Mouse (Mus musculus) midbrain, postnatal 0 days (tissue): Measurements from ENCODE around the gene Peli2. TPM values are rescaled to one million over a fixed set of nuclear protein-coding genes. Genes with fewer than 3 reads are reported as not detected.

Experiments
- ATAC-seq: fragments of 200-750 bp; cut with Nextera tagmentation; 2 replicates; pipeline ENCODE4 v1.8.0; 2017; ENCODE audit warnings: moderate number of reproducible peaks, mild to moderate bottlenecking, moderate TSS enrichment, moderate library complexity; ENCODE audit not compliant: low FRiP score
- DNase-seq: peaks from one replicate; pipeline ENCODE4 v3.0.0-alpha.2; 2015; ENCODE audit warnings: low spot score
- H3K27ac ChIP-seq: fragments of 300-500 bp; sonication (generic); 2 replicates; pipeline ENCODE4 v1.5.1; 2014; ENCODE audit warnings: low read depth, mild to moderate bottlenecking, low read length, mixed read lengths
- H3K27me3 ChIP-seq: fragments of 300-500 bp; sonication (generic); 2 replicates; pipeline ENCODE4 v1.6.1; 2014; ENCODE audit warnings: low read length, control low read depth, mixed read lengths; ENCODE audit not compliant: insufficient read depth
- H3K36me3 ChIP-seq: fragments of 300-500 bp; sonication (generic); 2 replicates; pipeline ENCODE4 v1.6.1; 2014; ENCODE audit warnings: low read length, control low read depth, mixed read lengths; ENCODE audit not compliant: insufficient read depth
- H3K4me1 ChIP-seq: fragments of 300-500 bp; sonication (generic); 2 replicates; pipeline ENCODE4 v1.6.1; 2014; ENCODE audit warnings: mild to moderate bottlenecking, control low read depth, antibody characterized with exemption, low read length, mixed read lengths; ENCODE audit not compliant: insufficient read depth
- H3K4me2 ChIP-seq: fragments of 300-500 bp; sonication (generic); 2 replicates; pipeline ENCODE4 v1.6.1; 2014; ENCODE audit warnings: low read depth, mild to moderate bottlenecking, low read length, mixed read lengths; ENCODE audit not compliant: poor library complexity, severe bottlenecking
- H3K4me3 ChIP-seq: fragments of 300-500 bp; sonication (generic); 2 replicates; pipeline ENCODE4 v1.5.1; 2014; ENCODE audit warnings: low read depth, mild to moderate bottlenecking, low read length, moderate library complexity
- H3K9ac ChIP-seq: fragments of 300-500 bp; sonication (generic); replicated peaks from 2 replicates; pipeline ENCODE4 v1.6.1; 2014; ENCODE audit warnings: mild to moderate bottlenecking, low read length, moderate library complexity, mixed read lengths; ENCODE audit not compliant: poor library complexity, severe bottlenecking
- H3K9me3 ChIP-seq: fragments of 300-500 bp; sonication (generic); 2 replicates; pipeline ENCODE4 v1.6.1; 2016; ENCODE audit warnings: low read length, control low read depth
- CTCF ChIP-seq: IDR thresholded peaks from 2 replicates; pipeline ENCODE4 v1.5.1; 2016; ENCODE audit warnings: antibody characterized with exemption, mild to moderate bottlenecking
- WGBS: fragments of 180-500 bp; shearing (Covaris S2); extraction: QIAGEN DNeasy Blood & Tissue Kit; methylation state at CpG from one replicate; pipeline ENCODE4 v1.1.7; 2014; 5-methylcytosine and 5-hydroxymethylcytosine counted together
- polyA plus RNA-seq: library from polyadenylated mRNA; unstranded; fragments of >200 nt; fragmentation: Nextera tagmentation; extraction: Ambion mirVana; gene quantifications from 2 replicates; pipeline ENCODE4 v1.2.1, GENCODE M21; 2015
- total RNA-seq: library from RNA; depleted of rRNA; stranded (reverse); fragments of >200 nt; gene quantifications from 2 replicates; pipeline ENCODE4 v1.2.3, GENCODE M21; 2014

The Peli2 gene
- total and polyA plus RNA-seq, 2 experiments from 2014 or later = 6.5 to 22.3 TPM

DNA sequence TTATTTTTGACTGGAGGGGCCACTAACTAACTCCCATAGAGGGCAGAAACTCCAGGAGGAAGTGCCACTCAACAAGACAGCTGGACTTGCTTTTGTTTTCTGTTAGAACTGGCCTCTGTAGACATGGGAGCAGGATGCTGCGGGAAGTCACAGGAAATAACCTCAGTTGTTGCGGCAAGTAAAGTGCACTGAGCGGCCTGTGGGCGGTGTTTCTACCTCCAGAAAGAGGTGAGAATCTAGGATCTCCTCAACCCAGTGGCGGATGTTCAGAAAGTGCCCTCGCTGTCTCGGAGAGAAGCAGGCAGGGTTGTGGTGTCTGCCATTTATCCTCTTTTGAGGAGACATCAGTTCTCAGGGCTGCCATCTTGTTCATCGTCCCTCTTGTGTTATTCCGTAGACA is 183.2 kb downstream of the Peli2 start:
- Histone ChIP-seq H3K4me3 (no peak overlapping the region), H3K27ac (no peak overlapping the region), H3K27me3 (no peaks in the 10 kb centered on the region), H3K9ac (no peak overlapping the region), H3K4me1 (no peaks in the 10 kb centered on the region), H3K36me3 (no peaks in the 10 kb centered on the region), H3K9me3 (0 out of 2 replicates have a peak, but pooled peaks cover 4% of the 10 kb centered on the region), H3K4me2 (no peak overlapping the region)
- DNase-seq = no peak
- 86% methylated on average over 9 of the region's 9 CpGs for WGBS
- TF ChIP-seq CTCF = no peak
- no peak for ATAC-seq

DNA sequence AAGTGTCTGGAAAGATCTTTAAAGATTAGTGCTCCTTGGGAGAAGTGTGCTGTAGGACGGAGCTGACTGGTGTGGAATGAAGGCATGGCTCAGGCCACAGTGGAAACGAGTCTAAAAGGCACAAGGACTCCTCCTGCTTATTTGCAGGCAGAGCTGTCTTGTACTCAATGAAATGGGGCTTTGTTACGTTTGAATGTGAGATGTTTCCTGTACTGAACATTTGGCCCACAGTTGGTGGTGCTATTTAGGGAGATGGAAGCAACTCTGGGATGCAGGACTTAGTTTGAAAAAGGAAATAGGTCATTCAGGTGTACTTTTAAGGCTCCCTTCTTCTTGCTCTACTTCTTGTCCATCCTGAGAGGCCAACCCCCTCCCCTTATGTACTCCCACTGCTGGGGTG is 192.6 kb downstream of the Peli2 start:
- no peaks in the 10 kb centered on the region for H3K27me3 ChIP-seq
- ATAC-seq = no peak
- TF ChIP-seq CTCF = no peak
- no peak overlapping the region for H3K27ac ChIP-seq
- 65% methylated on average over 3 of the region's 3 CpGs for WGBS
- no peaks in the 10 kb centered on the region for H3K36me3 ChIP-seq
- no peak overlapping the region for H3K4me3 ChIP-seq
- no peak overlapping the region for H3K9ac ChIP-seq
- no peak for DNase-seq
- H3K4me1 ChIP-seq = no peaks in the 10 kb centered on the region
- H3K4me2 ChIP-seq = no peak overlapping the region
- H3K9me3 ChIP-seq = no peaks in the 10 kb centered on the region

DNA sequence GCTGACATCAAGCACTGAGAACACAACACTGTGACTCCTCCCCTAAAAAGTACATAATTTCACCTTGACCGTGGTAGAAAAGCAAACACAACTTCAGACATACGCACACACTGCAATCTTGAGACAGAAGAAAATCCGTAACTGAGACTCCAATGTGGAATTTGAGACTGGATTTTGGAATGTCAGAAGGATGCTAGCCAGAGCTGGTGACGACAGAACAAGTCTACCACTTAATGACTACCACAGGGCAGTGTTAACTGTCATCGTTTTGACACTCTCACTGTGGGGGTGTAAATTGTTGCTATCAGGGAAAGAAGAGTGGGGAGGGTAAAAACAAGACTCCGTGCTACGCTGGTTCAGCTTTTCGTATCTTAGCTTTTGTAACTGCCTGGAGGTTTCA is 195.8 kb downstream of the Peli2 start:
- Histone ChIP-seq H3K36me3 (no peaks in the 10 kb centered on the region), H3K27me3 (no peaks in the 10 kb centered on the region), H3K9ac (no peak overlapping the region), H3K27ac (no peak overlapping the region), H3K4me3 (no peak overlapping the region), H3K9me3 (no peaks in the 10 kb centered on the region), H3K4me1 (no peaks in the 10 kb centered on the region), H3K4me2 (no peak overlapping the region)
- 78% methylated on average over 8 of the region's 8 CpGs for WGBS
- ATAC-seq = no peak
- no peak for TF ChIP-seq CTCF
- DNase-seq = no peak

DNA sequence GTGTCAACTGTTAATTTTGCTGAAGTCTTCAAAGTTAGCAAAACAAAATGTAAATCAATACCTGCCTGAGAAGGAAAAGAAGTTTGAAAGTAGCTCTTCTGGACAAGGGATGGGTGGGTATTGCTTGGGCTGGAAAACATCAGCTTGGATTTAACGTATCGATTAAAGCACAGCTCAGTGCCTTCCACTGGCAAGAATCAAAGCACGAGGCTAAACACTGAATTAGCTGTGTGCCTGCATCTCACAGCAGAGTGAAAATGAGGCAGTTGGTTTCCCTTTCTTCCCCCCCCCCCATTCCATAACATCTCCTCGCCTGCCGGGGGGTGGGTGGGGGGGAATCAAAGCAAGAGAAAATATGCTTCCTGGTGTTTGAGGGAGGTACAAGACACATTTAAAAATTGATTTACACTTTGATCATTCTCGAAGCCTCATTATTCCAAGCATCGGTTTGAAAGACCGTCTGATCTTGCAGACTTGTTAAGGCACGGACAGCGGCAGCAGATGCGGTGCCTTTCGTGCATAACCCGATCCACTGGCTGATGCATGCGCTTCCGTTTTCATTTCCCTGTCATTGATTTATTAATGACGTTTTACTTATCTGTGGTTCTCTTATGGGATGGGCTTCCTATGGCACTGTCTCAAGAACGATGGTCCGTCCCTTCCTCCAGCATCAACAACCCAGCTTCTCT is 203.3 kb downstream of the Peli2 start:
- no peak overlapping the region for H3K9ac ChIP-seq
- H3K27ac ChIP-seq = no peak overlapping the region
- no peaks in the 10 kb centered on the region for H3K27me3 ChIP-seq
- DNase-seq (no peak), ATAC-seq (no peak)
- no peaks in the 10 kb centered on the region for H3K9me3 ChIP-seq
- H3K4me1 ChIP-seq = no peaks in the 10 kb centered on the region
- H3K36me3 ChIP-seq = no peaks in the 10 kb centered on the region
- H3K4me3 ChIP-seq = no peak overlapping the region
- WGBS = 44% methylated on average over 18 of the region's 18 CpGs
- peak overlapping the region; percentile 3; the same call in 1 of the 2 replicates for H3K4me2 ChIP-seq
- TF ChIP-seq CTCF = no peak

DNA sequence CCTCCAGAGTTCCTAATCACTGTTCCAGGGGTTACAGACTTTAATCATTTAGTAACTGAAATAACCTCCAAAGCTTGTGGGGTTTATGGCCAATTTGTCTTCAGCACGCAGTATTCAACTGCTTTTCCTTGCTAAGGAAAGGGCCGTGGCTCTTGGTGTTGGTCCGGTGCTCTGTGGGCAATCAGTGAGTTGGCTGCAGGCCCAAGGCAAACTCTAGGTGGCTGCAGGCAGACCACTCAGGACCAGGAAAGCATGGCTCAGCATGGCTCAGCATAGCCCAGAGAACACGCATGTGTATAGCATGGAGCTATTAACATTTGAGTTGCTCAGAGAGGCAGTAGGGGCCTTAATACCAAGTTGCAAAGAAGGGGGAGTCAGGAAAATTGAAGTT is 203.8 kb downstream of the Peli2 start:
- ATAC-seq (no peak), DNase-seq (peak; percentile 24)
- H3K4me1 ChIP-seq = no peaks in the 10 kb centered on the region
- no peaks in the 10 kb centered on the region for H3K27me3 ChIP-seq
- no peaks in the 10 kb centered on the region for H3K9me3 ChIP-seq
- H3K9ac ChIP-seq = no peak overlapping the region
- WGBS = 77% methylated on average over 4 of the region's 4 CpGs
- no peak overlapping the region for H3K4me2 ChIP-seq
- TF ChIP-seq CTCF = no peak
- no peaks in the 10 kb centered on the region for H3K36me3 ChIP-seq
- H3K27ac ChIP-seq = no peak overlapping the region
- H3K4me3 ChIP-seq = no peak overlapping the region

DNA sequence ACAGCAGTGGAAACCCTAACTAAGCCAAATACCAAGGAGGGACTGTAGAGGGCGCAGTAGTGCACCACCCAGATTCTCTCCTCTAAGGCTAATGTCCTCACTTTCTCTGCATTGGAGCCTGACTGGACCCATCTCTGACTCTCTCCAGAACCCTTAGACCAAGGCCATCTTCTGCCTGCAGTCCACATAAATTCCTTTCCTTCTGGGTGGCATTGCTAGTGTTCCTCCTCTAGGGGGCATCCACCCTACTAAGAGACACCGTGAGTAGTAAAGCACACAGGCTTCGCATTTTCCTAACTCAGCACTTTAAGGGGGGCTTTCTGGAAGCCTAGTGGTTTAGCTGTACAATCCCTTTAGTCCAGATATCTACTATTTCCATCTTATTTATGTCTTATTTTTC is 207.1 kb downstream of the Peli2 start:
- H3K27me3 ChIP-seq = no peaks in the 10 kb centered on the region
- no peaks in the 10 kb centered on the region for H3K9me3 ChIP-seq
- DNase-seq = no peak
- 77% methylated on average over 3 of the region's 3 CpGs for WGBS
- H3K4me2 ChIP-seq = no peak overlapping the region
- peak; percentile 32; the same call in 1 of the 2 replicates for TF ChIP-seq CTCF
- no peaks in the 10 kb centered on the region for H3K4me1 ChIP-seq
- no peak for ATAC-seq
- H3K9ac ChIP-seq = no peak overlapping the region
- no peaks in the 10 kb centered on the region for H3K36me3 ChIP-seq
- H3K27ac ChIP-seq = no peak overlapping the region
- no peak overlapping the region for H3K4me3 ChIP-seq
